Mouse (Mus musculus): ENCODE measurements around the gene Mpp4. TPM values are rescaled to one million over a fixed set of nuclear protein-coding genes. Genes with fewer than 3 reads are reported as not detected.

Mpp4 gene
- polyA plus RNA-seq (2017; shearing (Covaris generic)) = 0.32 TPM

DNA sequence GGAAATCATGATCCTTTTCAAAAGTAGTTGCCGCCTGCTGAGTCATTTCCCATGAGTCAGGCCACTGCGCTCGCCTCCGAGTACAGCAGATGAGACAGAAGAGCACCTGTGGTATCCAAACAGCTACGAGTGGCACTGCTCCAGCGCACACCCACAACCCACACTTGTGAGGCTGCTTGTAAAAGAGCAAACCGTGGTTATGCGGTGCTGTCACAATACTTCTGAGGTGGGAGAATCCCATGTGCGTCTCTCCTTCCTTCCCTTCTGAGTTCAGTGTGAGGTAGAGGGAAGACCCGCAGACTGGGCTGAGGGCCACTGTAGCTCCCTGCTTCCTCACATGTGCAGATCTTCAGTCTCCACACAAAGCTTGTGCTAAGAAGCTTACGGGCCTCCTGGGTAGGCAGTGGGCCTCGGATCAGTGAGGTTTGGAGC, at the start of gene Mpp4:
Gene Mpp4, minus strand, starts transcription at position 360 of the 432 bp plus-strand sequence.

GRCm38 (mm10) chr1:59119720-59120457, 43.3 kb downstream of the Mpp4 start, which contains the start of gene Tmem237:
TSS of gene Tmem237 (minus strand) at chr1:59120408.

GRCm38 (mm10) chr1:59094705-59095104, 68.5 kb downstream of the Mpp4 start, which contains the start of gene C2cd6:
TSS of gene C2cd6 (minus strand) at chr1:59094900.

Other genes with a start within 250 kb of the Mpp4 start
- 40.4 TPM for gene Trak2, start 190.0 kb downstream of the Mpp4 start, polyA plus RNA-seq (2017; shearing (Covaris generic))
- 24.5 TPM for gene Stradb, start 189.9 kb downstream of the Mpp4 start, polyA plus RNA-seq (2017; shearing (Covaris generic))
- gene C2cd6, start 68.5 kb downstream of the Mpp4 start, polyA plus RNA-seq (2017; shearing (Covaris generic)) = not detected
- gene Tmem237, start 43.0 kb downstream of the Mpp4 start, polyA plus RNA-seq (2017; shearing (Covaris generic)) = 13.9 TPM
- 13.9 TPM for gene Als2, start 73.8 kb upstream of the Mpp4 start, polyA plus RNA-seq (2017; shearing (Covaris generic))
- not detected for gene Cdk15, start 93.5 kb upstream of the Mpp4 start, polyA plus RNA-seq (2017; shearing (Covaris generic))

Data from activated CD4-positive, CD25-positive, alpha-beta regulatory T cell, adult 9 weeks (primary cell).